Mouse (Mus musculus): Measurements from ENCODE around the gene Skida1.
"Not testable (repeated sequence)": the region's sequence is repeated elsewhere in the genome, so short reads cannot be mapped to it uniquely, and the experiment has no call there.

The Skida1 gene

GRCm38 (mm10) chr2:18048453-18049075, at the start of gene Skida1:
TSS of gene Skida1 (minus strand) at chr2:18049051.
- DNase-seq (ENCODE audit: inconsistent age in 2 of 2, low spot score in 1 of 2), result peak; percentile 59 to 91

- DNase-seq (ENCODE audit: inconsistent age in 2 of 2, low spot score in 1 of 2), result no peak
These were observed 47.0 kb upstream of the Skida1 start for GRCm38 (mm10) chr2:18095804-18096203.

- no peak for DNase-seq (ENCODE audit: inconsistent age in 2 of 2, low spot score in 1 of 2)
These were observed 45.5 kb upstream of the Skida1 start for GRCm38 (mm10) chr2:18094319-18094718.

- no peak for DNase-seq (ENCODE audit: inconsistent age in 2 of 2, low spot score in 1 of 2)
These were observed 45.0 kb upstream of the Skida1 start for GRCm38 (mm10) chr2:18093858-18094257.

- not testable (repeated sequence) for DNase-seq (ENCODE audit: inconsistent age in 2 of 2, low spot score in 1 of 2)
These were observed 38.8 kb upstream of the Skida1 start for GRCm38 (mm10) chr2:18087695-18088094.

- peak in 1 of 2 experiments; percentile 57 for DNase-seq (ENCODE audit: inconsistent age in 2 of 2, low spot score in 1 of 2)
These were observed 31.5 kb upstream of the Skida1 start for GRCm38 (mm10) chr2:18080182-18080860.

GRCm38 (mm10) chr2:18071947-18072346, 23.1 kb upstream of the Skida1 start:
- DNase-seq (ENCODE audit: inconsistent age in 2 of 2, low spot score in 1 of 2), result no peak

- peak in 1 of 2 experiments; percentile 24 for DNase-seq (ENCODE audit: inconsistent age in 2 of 2, low spot score in 1 of 2)
These were observed 19.4 kb upstream of the Skida1 start for GRCm38 (mm10) chr2:18068071-18068796.

- DNase-seq (ENCODE audit: inconsistent age in 2 of 2, low spot score in 1 of 2), result peak; percentile 30 to 59
These were observed 17.6 kb upstream of the Skida1 start for GRCm38 (mm10) chr2:18066436-18066835.

- no peak for DNase-seq (ENCODE audit: inconsistent age in 2 of 2, low spot score in 1 of 2)
These were observed 16.8 kb upstream of the Skida1 start for GRCm38 (mm10) chr2:18065708-18066030.

GRCm38 (mm10) chr2:18064941-18065707, 16.3 kb upstream of the Skida1 start:
- DNase-seq (ENCODE audit: inconsistent age in 2 of 2, low spot score in 1 of 2), result peak; percentile 86 to 94

GRCm38 (mm10) chr2:18064356-18064858, 15.6 kb upstream of the Skida1 start:
- DNase-seq (ENCODE audit: inconsistent age in 2 of 2, low spot score in 1 of 2), result peak; percentile 96 to 97

- DNase-seq (ENCODE audit: inconsistent age in 2 of 2, low spot score in 1 of 2), result peak in 1 of 2 experiments; percentile 93
These were observed 15.0 kb upstream of the Skida1 start for GRCm38 (mm10) chr2:18063763-18064251.

GRCm38 (mm10) chr2:18060396-18060795, 11.5 kb upstream of the Skida1 start:
- no peak for DNase-seq (ENCODE audit: inconsistent age in 2 of 2, low spot score in 1 of 2)

GRCm38 (mm10) chr2:18059891-18060290, 11.0 kb upstream of the Skida1 start:
- no peak for DNase-seq (ENCODE audit: inconsistent age in 2 of 2, low spot score in 1 of 2)

- DNase-seq (ENCODE audit: inconsistent age in 2 of 2, low spot score in 1 of 2), result peak in 1 of 2 experiments; percentile 68
These were observed 10.2 kb upstream of the Skida1 start for GRCm38 (mm10) chr2:18059063-18059462.

- DNase-seq (ENCODE audit: inconsistent age in 2 of 2, low spot score in 1 of 2), result peak in 1 of 2 experiments; percentile 71
These were observed 9.4 kb upstream of the Skida1 start for GRCm38 (mm10) chr2:18058146-18058708.

- peak; percentile 77 to 93 for DNase-seq (ENCODE audit: inconsistent age in 2 of 2, low spot score in 1 of 2)
These were observed 8.7 kb upstream of the Skida1 start for GRCm38 (mm10) chr2:18057336-18058145.

- peak; percentile 99 for DNase-seq (ENCODE audit: inconsistent age in 2 of 2, low spot score in 1 of 2)
These were observed 8.0 kb upstream of the Skida1 start for GRCm38 (mm10) chr2:18056786-18057255.
